Mouse (Mus musculus) liver, embryonic 14.5 days (tissue): Measurements from ENCODE around the gene Gca.

Experiments used
- CTCF ChIP-seq: IDR thresholded peaks from 2 replicates; pipeline ENCODE4 v1.5.1; 2016; ENCODE audit warnings: antibody characterized with exemption, low read depth, control low read depth
- EP300 ChIP-seq: IDR thresholded peaks from 2 replicates; pipeline ENCODE4 v1.6.1; 2016; ENCODE audit warnings: antibody characterized with exemption, low read depth

DNA sequence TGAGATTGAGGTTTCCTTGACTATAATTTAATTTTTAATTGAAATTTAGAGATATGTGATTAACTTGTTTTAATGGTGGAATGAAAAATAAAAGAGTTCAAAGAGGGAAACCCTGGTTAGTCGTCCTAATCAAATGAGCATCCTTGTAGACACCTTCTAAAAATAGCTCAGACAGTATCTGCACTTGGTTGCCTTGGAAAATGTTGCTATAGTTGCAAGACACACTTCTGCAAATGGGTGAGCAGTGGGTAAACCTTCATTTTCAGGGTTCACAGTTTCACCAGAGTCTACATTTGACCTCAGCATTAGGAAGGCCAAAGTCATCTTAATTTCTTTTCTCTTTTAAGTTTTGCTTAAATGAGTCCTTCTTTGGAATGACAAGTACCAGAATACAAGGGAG, 54.3 kb downstream of the Gca start:
- TF ChIP-seq CTCF (no peak), EP300 (no peak)
